Comparison of ENCODE assay signal across 18 mouse cellular contexts in the genomic region with DNA sequence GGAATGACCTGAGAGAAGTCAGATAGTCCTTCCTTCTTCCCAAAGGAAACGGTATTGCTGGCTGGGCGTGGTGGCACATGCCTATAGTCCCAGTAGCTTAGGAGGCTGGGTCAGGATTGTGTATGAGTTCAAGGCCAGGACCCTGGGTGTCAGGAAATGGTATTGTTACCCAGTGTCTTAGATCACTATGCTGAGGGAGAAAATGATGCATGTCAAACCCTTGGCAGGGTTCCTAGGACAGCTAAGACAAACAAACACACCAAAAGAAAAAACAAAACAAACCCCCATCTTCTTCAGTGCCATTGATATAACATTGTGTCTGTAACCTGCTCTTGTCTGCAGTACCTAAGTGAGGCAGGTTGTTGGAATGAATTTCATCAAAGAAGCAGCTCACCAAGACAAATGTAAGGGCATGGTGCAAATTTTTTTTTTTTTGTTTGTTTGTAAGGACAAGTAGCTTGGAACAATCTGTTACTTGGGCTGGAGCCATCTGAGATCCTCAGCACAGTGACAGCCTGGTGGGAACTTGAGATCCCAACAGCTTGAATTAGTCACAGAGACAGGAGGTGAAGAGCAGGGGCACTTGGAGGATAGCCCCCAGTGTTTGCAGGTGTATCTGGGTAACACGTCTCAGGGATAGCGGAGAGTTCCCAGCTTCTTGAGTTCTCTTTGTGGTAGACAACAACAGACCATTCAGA. TPM values are rescaled to one million over a fixed set of nuclear protein-coding genes. Genes with fewer than 3 reads are reported as not detected.
"Had no signal": no experiment of that assay in that cellular context is flagged by ENCODE, and none has a peak within 500 bp of the region (broad histone marks: within the 10 kb centered on the region; RNA-seq: fewer than 3 reads in every experiment).

No protein-coding gene starts in this region.

- H3K9me3 ChIP-seq: limb, embryonic 10.5 days; liver, embryonic 12.5 days; midbrain, embryonic 10.5 days; midbrain, embryonic 15.5 days; neural tube, embryonic 12.5 days had no signal

- H3K4me2 ChIP-seq: liver, embryonic 12.5 days; midbrain, embryonic 15.5 days; neural tube, embryonic 12.5 days had no signal

- H3K36me3 ChIP-seq: limb, embryonic 10.5 days; liver, embryonic 12.5 days; midbrain, embryonic 10.5 days; midbrain, embryonic 15.5 days; neural tube, embryonic 12.5 days had no signal

- H3K27ac ChIP-seq: kidney, postnatal 0 days; left cerebral cortex, adult 2 months; limb, embryonic 10.5 days; liver, embryonic 12.5 days; midbrain, embryonic 10.5 days; midbrain, embryonic 15.5 days; neural tube, embryonic 12.5 days had no signal

- H3K9ac ChIP-seq: liver, embryonic 12.5 days; midbrain, embryonic 15.5 days; neural tube, embryonic 12.5 days had no signal

- ATAC-seq: liver, embryonic 12.5 days; midbrain, embryonic 15.5 days had no signal

- H3K4me3 ChIP-seq: left cerebral cortex, adult 2 months; limb, embryonic 10.5 days; liver, embryonic 12.5 days; midbrain, embryonic 10.5 days; midbrain, embryonic 15.5 days; neural tube, embryonic 12.5 days had no signal

- H3K27me3 ChIP-seq: liver, embryonic 12.5 days; midbrain, embryonic 15.5 days; neural tube, embryonic 12.5 days had no signal

- DNase-seq: kidney, adult 11 months; kidney, adult 9 months; retina, postnatal 1 day; right cerebral cortex, postnatal 4 days; spleen, adult 18-20 months; thymus, adult 18-20 months; thymus, postnatal 14 days had no signal

- H3K4me1 ChIP-seq: limb, embryonic 10.5 days; midbrain, embryonic 15.5 days; neural tube, embryonic 12.5 days had no signal

RNA-seq across cellular contexts. Expression of gene Shisa9, which starts 34.2 kb away (rescaled TPM):
- total RNA-seq: megakaryocyte, adult 5-6 weeks; monocyte, adult 5-6 weeks; neutrophil, adult 5-6 weeks had no signal
- polyA plus RNA-seq: large intestine, adult 2 months had no signal
